Comparison of ENCODE assay signal across 9 mouse cellular contexts in the genomic region with DNA sequence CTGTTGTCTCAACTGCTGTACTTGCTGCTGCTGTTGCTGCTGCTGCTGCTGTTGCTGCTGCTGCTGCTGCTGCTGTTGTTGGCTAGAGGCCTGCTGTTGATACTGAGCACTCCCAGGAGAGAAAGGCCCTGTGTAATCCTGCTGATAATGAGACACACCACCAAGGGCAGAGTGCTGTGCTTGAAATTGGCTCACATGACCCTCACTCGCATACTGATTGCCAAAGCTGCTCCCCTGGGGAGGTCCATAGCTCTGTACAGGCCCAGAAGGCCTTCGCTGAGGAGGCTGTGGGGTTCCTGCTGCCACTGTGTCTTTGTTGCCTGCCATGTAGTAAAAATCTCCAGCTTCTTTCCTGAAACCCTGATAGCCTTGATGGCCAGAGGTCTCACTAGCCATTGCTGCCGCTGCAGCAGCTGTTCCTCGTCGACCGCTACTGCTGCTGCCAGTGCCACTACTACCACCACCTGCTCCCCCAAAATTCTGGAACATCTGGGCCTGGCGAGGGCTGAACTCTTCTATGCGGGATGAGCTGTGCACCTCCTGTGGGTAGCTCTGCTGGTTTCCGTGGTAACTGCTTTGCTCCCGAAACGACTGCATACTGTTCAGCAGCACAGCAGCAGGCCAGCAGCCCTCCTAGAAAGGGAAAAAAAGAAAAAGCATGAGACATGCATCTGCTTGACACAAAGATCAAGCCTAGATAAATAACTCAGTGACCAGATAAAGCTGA.
DNase-seq lines count a peak whose midpoint lies in the region; ATAC-seq and TF ChIP-seq lines count a peak whose summit lies in the region.
"Had no signal": no experiment of that assay in that cellular context is flagged by ENCODE, and none has a peak within 500 bp of the region (broad histone marks: within the 10 kb centered on the region; RNA-seq: fewer than 3 reads in every experiment).

No protein-coding gene starts in this region.

- peak; percentile 59; the same call in 1 of the 2 replicates for ATAC-seq in heart, embryonic 14.5 days (ENCODE audit: insufficient number of reproducible peaks, insufficient read depth, low FRiP score, low read depth)
- ATAC-seq in midbrain, embryonic 11.5 days (ENCODE audit: low FRiP score): peak; percentile 92
- no peak for ATAC-seq in CD4-positive, CD25-positive, alpha-beta regulatory T cell, adult 4 months

- TF ChIP-seq CTCF in brain, embryonic 14.5 days (IDR thresholded peaks at IDR 0.05; ENCODE audit: borderline replicate concordance, extremely low read depth, insufficient read depth, insufficient read length): no peak

- H3K4me3 ChIP-seq in heart, embryonic 10.5 days: no peak overlapping the region
- H3K4me3 ChIP-seq in heart, embryonic 14.5 days (ENCODE audit: control insufficient read depth in 1 of 2, insufficient read depth in 1 of 2, low read depth in 1 of 2, low read length in 2 of 2): no peak overlapping the region
- H3K4me3 ChIP-seq in midbrain, embryonic 11.5 days (ENCODE audit: low read depth, low read length): no peak overlapping the region
- H3K4me3 ChIP-seq: limb, embryonic 12.5 days had no signal

- 66% methylated on average over 11 of the region's 11 CpGs for WGBS in heart, embryonic 10.5 days
- WGBS in heart, embryonic 14.5 days: 59% methylated on average over 11 of the region's 11 CpGs
- WGBS in midbrain, embryonic 11.5 days: 31% methylated on average over 11 of the region's 11 CpGs

- H3K36me3 ChIP-seq in heart, embryonic 10.5 days: peaks cover 52% of the 10 kb centered on the region
- H3K36me3 ChIP-seq in heart, embryonic 14.5 days (ENCODE audit: control insufficient read depth, insufficient read depth, low read length): peaks cover 52% of the 10 kb centered on the region
- peaks cover 20% of the 10 kb centered on the region for H3K36me3 ChIP-seq in midbrain, embryonic 11.5 days (ENCODE audit: control insufficient read depth, insufficient read depth, low read length)

- H3K9ac ChIP-seq in heart, embryonic 14.5 days (ENCODE audit: low read length): 0 out of 2 replicates have a peak overlapping the region, but pooled peaks have one; percentile 5
- peak overlapping the region; percentile 9; the same call in 1 of the 2 replicates for H3K9ac ChIP-seq in midbrain, embryonic 11.5 days (ENCODE audit: low read length)
- H3K9ac ChIP-seq: limb, embryonic 12.5 days had no signal

- H3K27me3 ChIP-seq in heart, embryonic 10.5 days (ENCODE audit: insufficient read depth, poor library complexity, severe bottlenecking): no peaks in the 10 kb centered on the region
- H3K27me3 ChIP-seq in heart, embryonic 14.5 days (ENCODE audit: control insufficient read depth, insufficient read depth, low read length): no peaks in the 10 kb centered on the region
- H3K27me3 ChIP-seq in midbrain, embryonic 11.5 days (ENCODE audit: control insufficient read depth, insufficient read depth, low read length): no peaks in the 10 kb centered on the region
- H3K27me3 ChIP-seq: limb, embryonic 12.5 days had no signal

- DNase-seq in heart, adult 11 months: peak; percentile 97
- DNase-seq in heart, embryonic 10.5 days (ENCODE audit: low spot score): no peak
- DNase-seq in brain, embryonic 14.5 days (ENCODE audit: low read depth): peak; percentile 73
- peak; percentile 87 for DNase-seq in midbrain, embryonic 11.5 days (ENCODE audit: low spot score, missing footprints)
- no peak for DNase-seq in urinary bladder, postnatal 14 days (ENCODE audit: low spot score)
- DNase-seq in spleen, postnatal 36 days (ENCODE audit: low spot score in 2 of 2): no peak

- no peak overlapping the region for H3K27ac ChIP-seq in heart, embryonic 10.5 days
- peak overlapping the region; percentile 21 to 64 for H3K27ac ChIP-seq in heart, embryonic 14.5 days (replicated peaks in 1 of 2; ENCODE audit: control insufficient read depth in 1 of 2, insufficient read depth in 1 of 2, low read depth in 2 of 2, low read length in 2 of 2)
- peak overlapping the region; percentile 73 for H3K27ac ChIP-seq in midbrain, embryonic 11.5 days (ENCODE audit: low read depth, low read length)
- H3K27ac ChIP-seq: limb, embryonic 12.5 days had no signal

- H3K4me1 ChIP-seq in heart, embryonic 10.5 days: peaks cover 13% of the 10 kb centered on the region
- H3K4me1 ChIP-seq in heart, embryonic 14.5 days (ENCODE audit: control insufficient read depth in 2 of 2, insufficient read depth in 2 of 2, low read length in 2 of 2): peaks cover 10 to 12% of the 10 kb centered on the region in 2 experiments
- H3K4me1 ChIP-seq in midbrain, embryonic 11.5 days (ENCODE audit: control insufficient read depth, insufficient read depth, low read length): peaks cover 11% of the 10 kb centered on the region

- no peak overlapping the region for H3K4me2 ChIP-seq in heart, embryonic 14.5 days (ENCODE audit: low read length)
- no peak overlapping the region for H3K4me2 ChIP-seq in midbrain, embryonic 11.5 days
- H3K4me2 ChIP-seq: limb, embryonic 12.5 days had no signal

- no peak for TF ChIP-seq POLR2A in brain, embryonic 14.5 days (IDR thresholded peaks at IDR 0.05; ENCODE audit: borderline replicate concordance, extremely low read depth, insufficient read depth, insufficient read length, poor library complexity, severe bottlenecking)

- no peaks in the 10 kb centered on the region for H3K9me3 ChIP-seq in heart, embryonic 10.5 days
- no peaks in the 10 kb centered on the region for H3K9me3 ChIP-seq in heart, embryonic 14.5 days (ENCODE audit: control insufficient read depth, low read length)
- H3K9me3 ChIP-seq in midbrain, embryonic 11.5 days (ENCODE audit: control insufficient read depth, low read length): no peaks in the 10 kb centered on the region
- H3K9me3 ChIP-seq: limb, embryonic 12.5 days had no signal

Comparison
In these comparisons a context has a peak if more than half of its experiments do, and no peak if none do; other contexts are left out.
1. DNase-seq: peak in heart, adult 11 months (single experiment), brain, embryonic 14.5 days (single experiment) and midbrain, embryonic 11.5 days (single experiment); none in heart, embryonic 10.5 days (single experiment), urinary bladder, postnatal 14 days (single experiment) and spleen, postnatal 36 days (0 of 2).